Mouse (Mus musculus): Measurements from ENCODE around the gene Alg9.

DNA sequence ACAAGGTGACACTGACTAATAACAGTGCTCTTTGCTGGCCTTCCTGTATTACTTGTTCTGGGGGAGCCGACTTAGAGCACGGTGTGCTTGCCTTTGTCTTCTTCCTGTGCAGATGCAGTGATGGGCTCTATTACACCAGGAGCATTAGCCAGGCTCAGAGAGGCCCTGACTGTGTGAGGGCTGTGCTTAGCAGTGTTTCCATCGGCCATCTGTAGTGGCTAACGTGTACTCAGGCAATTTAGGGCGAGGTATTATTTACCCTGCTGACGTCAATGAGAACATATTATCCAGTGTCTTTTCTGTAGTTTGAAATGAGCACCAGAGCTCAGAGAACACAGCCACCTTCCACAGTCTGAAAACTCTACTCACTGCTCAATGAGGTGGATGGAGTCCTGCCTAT, 114.4 kb downstream of the Alg9 start:
- TF ChIP-seq CTCF (IDR thresholded peaks at IDR 0.05; ENCODE audit: control insufficient read depth, insufficient read depth, low read length): no peak
- TF ChIP-seq POLR2A (IDR thresholded peaks at IDR 0.05; ENCODE audit: borderline replicate concordance, control insufficient read depth, low read depth, low read length): no peak
